Mouse (Mus musculus) MEL (cell line): ENCODE results near the gene Foxq1. TPM values are rescaled to one million over a fixed set of nuclear protein-coding genes. Genes with fewer than 3 reads are reported as not detected.

Source experiments
- DNase-seq: peaks from one replicate; pipeline ENCODE4 v3.0.0; 2011; ENCODE audit warnings: low read depth, low spot score
- H3K27ac ChIP-seq: 2 replicates; pipeline ENCODE4 v1.5.1; 2012; ENCODE audit warnings: low read depth, mild to moderate bottlenecking, control low read depth, low read length, moderate library complexity; ENCODE audit not compliant: control insufficient read depth
- H3K27me3 ChIP-seq, 2 experiments: fragments of 150-350 bp in 1 of 2; sonication (generic) in 1 of 2; 2 replicates each; pipeline ENCODE4 v1.6.1; 2012; ENCODE audit warnings: low read length in 2 of 2, mild to moderate bottlenecking in 2 of 2, improper control_type of control experiment in 1 of 2, moderate library complexity in 1 of 2; ENCODE audit not compliant: insufficient read depth in 2 of 2, control insufficient read depth in 1 of 2
- H3K36me3 ChIP-seq, 2 experiments: 2 replicates each; pipeline ENCODE4 v1.6.1; 2012 to 2014; ENCODE audit warnings: low read length in 2 of 2, improper control_type of control experiment in 1 of 2, inconsistent platforms in 1 of 2, mild to moderate bottlenecking in 1 of 2; ENCODE audit not compliant: insufficient read depth in 2 of 2, control insufficient read depth in 1 of 2
- H3K4me1 ChIP-seq, 2 experiments: fragments of 150-350 bp in 1 of 2; sonication (generic) in 1 of 2; 2 replicates each; pipeline ENCODE4 v1.6.1; 2012; ENCODE audit warnings: low read length in 2 of 2, improper control_type of control experiment in 1 of 2, mild to moderate bottlenecking in 1 of 2; ENCODE audit not compliant: insufficient read depth in 2 of 2, control insufficient read depth in 1 of 2
- H3K4me3 ChIP-seq, 2 experiments: fragments of 150-350 bp in 1 of 2; sonication (generic) in 1 of 2; 2 replicates each; pipeline ENCODE4 v1.5.1; 2012; ENCODE audit warnings: low read depth in 2 of 2, low read length in 2 of 2, mild to moderate bottlenecking in 2 of 2, moderate library complexity in 2 of 2, control low read depth in 1 of 2, improper control_type of control experiment in 1 of 2; ENCODE audit not compliant: control insufficient read depth in 1 of 2, insufficient read depth in 1 of 2
- H3K79me2 ChIP-seq: 2 replicates; pipeline ENCODE4 v1.6.1; 2012; ENCODE audit warnings: mild to moderate bottlenecking, low read length, moderate library complexity; ENCODE audit not compliant: control insufficient read depth, poor library complexity, insufficient read depth
- H3K9ac ChIP-seq: 2 replicates; pipeline ENCODE4 v1.6.1; 2012; ENCODE audit warnings: low read depth, mild to moderate bottlenecking, control low read depth, low read length, moderate library complexity; ENCODE audit not compliant: control insufficient read depth, poor library complexity, severe bottlenecking
- H3K9me3 ChIP-seq: fragments of 150-350 bp; sonication (generic); replicated peaks from 2 replicates; pipeline ENCODE4 v1.6.1; 2012; ENCODE audit warnings: mild to moderate bottlenecking, low read length, improper control_type of control experiment, moderate library complexity; ENCODE audit not compliant: insufficient read depth
- CHD2 ChIP-seq: IDR thresholded peaks from 2 replicates; pipeline ENCODE4 v1.6.1; 2011; ENCODE audit warnings: low read length, improper control_type of control experiment
- E2F4 ChIP-seq: IDR thresholded peaks from 2 replicates; pipeline ENCODE4 v1.6.1; 2011; ENCODE audit warnings: low read depth, low read length, improper control_type of control experiment, borderline replicate concordance
- EP300 ChIP-seq, 2 experiments: IDR thresholded peaks; 2 replicates each; pipeline ENCODE4 v1.6.1; 2011; ENCODE audit warnings: improper control_type of control experiment in 2 of 2, low read length in 2 of 2, low read depth in 1 of 2, mild to moderate bottlenecking in 1 of 2
- ETS1 ChIP-seq: IDR thresholded peaks from 2 replicates; pipeline ENCODE4 v1.6.1; 2012; ENCODE audit warnings: low read depth, mild to moderate bottlenecking, inconsistent platforms, low read length, improper control_type of control experiment, moderate library complexity
- GATA1 ChIP-seq: IDR thresholded peaks from 2 replicates; pipeline ENCODE4 v1.6.1; 2011; ENCODE audit warnings: low read depth, low read length, improper control_type of control experiment
- KAT2A ChIP-seq: conservative IDR thresholded peaks from 2 replicates; pipeline ENCODE4 v1.6.1; 2012; ENCODE audit warnings: low read depth, low read length, improper control_type of control experiment, inconsistent platforms
- MAX ChIP-seq: IDR thresholded peaks from 2 replicates; pipeline ENCODE4 v1.6.1; 2011; ENCODE audit warnings: low read length, improper control_type of control experiment
- MEF2A ChIP-seq: IDR thresholded peaks from 2 replicates; pipeline ENCODE4 v1.6.1; 2014; ENCODE audit warnings: low read depth, mild to moderate bottlenecking, inconsistent platforms, low read length, improper control_type of control experiment; ENCODE audit not compliant: poor library complexity, insufficient replicate concordance, severe bottlenecking; ENCODE audit errors: extremely low read depth
- MYC ChIP-seq: IDR thresholded peaks from 2 replicates; pipeline ENCODE4 v1.6.1; 2011; ENCODE audit warnings: low read depth, mild to moderate bottlenecking, low read length, improper control_type of control experiment, moderate library complexity
- NRF1 ChIP-seq: IDR thresholded peaks from 2 replicates; pipeline ENCODE4 v1.6.1; 2014; ENCODE audit warnings: low read depth, mild to moderate bottlenecking, inconsistent platforms, low read length, improper control_type of control experiment, moderate library complexity; ENCODE audit not compliant: poor library complexity, insufficient read depth, severe bottlenecking
- POLR2AphosphoS2 ChIP-seq: IDR thresholded peaks from 2 replicates; pipeline ENCODE4 v1.6.1; 2011; ENCODE audit warnings: low read length, improper control_type of control experiment
- POLR2AphosphoS5 ChIP-seq: IDR thresholded peaks from 2 replicates; pipeline ENCODE4 v1.6.1; 2012; ENCODE audit warnings: low read depth, borderline replicate concordance, mild to moderate bottlenecking, inconsistent platforms, low read length, moderate library complexity, mixed read lengths
- SIN3A ChIP-seq: IDR thresholded peaks from 2 replicates; pipeline ENCODE4 v1.6.1; 2012; ENCODE audit warnings: low read length, improper control_type of control experiment, inconsistent platforms
- TBP ChIP-seq: IDR thresholded peaks from 2 replicates; pipeline ENCODE4 v1.8.0; 2011; ENCODE audit warnings: low read depth, low read length, improper control_type of control experiment
- USF1 ChIP-seq: IDR thresholded peaks from 2 replicates; pipeline ENCODE4 v1.6.1; 2014; ENCODE audit warnings: low read depth, mild to moderate bottlenecking, inconsistent platforms, low read length, improper control_type of control experiment, moderate library complexity
- ZKSCAN1 ChIP-seq: IDR thresholded peaks from 2 replicates; pipeline ENCODE4 v1.6.1; 2012; ENCODE audit warnings: low read depth, mild to moderate bottlenecking, inconsistent platforms, low read length, improper control_type of control experiment, moderate library complexity
- ZNF384 ChIP-seq: IDR thresholded peaks from 2 replicates; pipeline ENCODE4 v1.6.1; 2012; ENCODE audit warnings: low read depth, mild to moderate bottlenecking, inconsistent platforms, low read length, improper control_type of control experiment
- polyA plus RNA-seq, 2 experiments: library from polyadenylated mRNA; stranded (reverse) in 1 of 2; unstranded in 1 of 2; fragments of >175 nt in 1 of 2; fragments of >200 nt in 1 of 2; gene quantifications; 2 replicates each; pipeline versions ENCODE4 v1.2.1 to v1.2.4; 2012; ENCODE audit warnings: low replicate concordance in 2 of 2, low read depth in 1 of 2; ENCODE audit not compliant: insufficient read length in 2 of 2, insufficient read depth in 1 of 2, missing spikeins in 1 of 2
- total RNA-seq: library from RNA; depleted of rRNA; stranded (reverse); fragments of 300-350 nt; gene quantifications from 2 replicates; pipeline ENCODE4 v1.2.3, GENCODE M21; 2012

Foxq1 gene
- total and polyA plus RNA-seq, 3 experiments: not detected

DNA sequence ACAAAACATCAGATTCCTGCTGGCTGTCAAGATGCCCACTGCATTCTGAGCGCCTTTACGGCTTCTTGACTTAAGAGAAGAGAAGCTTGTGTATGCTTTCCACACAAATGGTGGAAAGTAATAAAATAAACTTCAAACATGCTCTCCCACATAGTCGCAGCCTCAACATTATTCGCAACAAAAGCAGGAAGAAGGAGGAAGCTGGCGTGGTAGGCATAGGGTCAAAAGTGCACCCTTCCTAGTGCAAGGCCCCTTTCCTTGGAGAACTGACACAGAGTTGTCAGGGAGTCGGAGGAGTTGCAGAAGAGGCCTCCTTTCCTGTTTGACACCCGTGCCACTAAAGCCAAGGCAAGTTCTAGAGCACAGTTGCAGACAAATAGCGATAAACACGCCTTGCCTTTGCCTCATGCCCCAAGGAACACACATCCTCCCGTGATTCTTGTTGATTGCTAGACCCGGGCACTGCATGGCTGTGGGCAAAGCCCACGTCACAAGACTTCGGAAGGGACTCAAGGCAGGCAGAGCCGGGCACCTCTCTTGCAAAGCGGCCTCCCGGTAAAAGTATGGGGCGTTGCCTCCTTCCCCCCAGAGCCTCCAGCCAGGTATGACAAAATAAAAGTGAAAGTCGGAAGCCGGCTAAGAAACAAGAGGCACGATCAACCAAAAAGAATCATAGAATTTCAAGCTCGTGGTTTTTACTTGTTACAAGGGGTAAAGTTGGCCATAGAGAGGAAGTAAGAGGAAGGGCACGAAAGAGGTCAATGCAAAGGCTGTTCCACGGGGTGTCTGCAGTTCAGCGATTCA, 1.2 kb downstream of the Foxq1 start:
- Histone ChIP-seq H3K9me3 (no peaks in the 10 kb centered on the region), H3K79me2 (no peaks in the 10 kb centered on the region), H3K27ac (no peak overlapping the region), H3K9ac (no peak overlapping the region), H3K27me3 (no peaks in the 10 kb centered on the region), H3K36me3 (no peaks in the 10 kb centered on the region), H3K4me1 (no peaks in the 10 kb centered on the region), H3K4me3 (no peak overlapping the region)
- no peak for DNase-seq
- no peak for TF ChIP-seq ZNF384
- TF ChIP-seq MYC: no peak
- no peak for TF ChIP-seq EP300 (IDR thresholded peaks at IDR 0.05; ENCODE audit: low read depth in 1 of 2, low read length in 2 of 2)
- no peak for TF ChIP-seq POLR2AphosphoS2
- TF ChIP-seq POLR2AphosphoS5: no peak
- no peak for TF ChIP-seq KAT2A
- no peak for TF ChIP-seq NRF1
- TF ChIP-seq SIN3A: no peak
- no peak for TF ChIP-seq USF1
- TF ChIP-seq MEF2A: no peak
- no peak for TF ChIP-seq E2F4
- no peak for TF ChIP-seq MAX
- TF ChIP-seq ETS1: no peak
- no peak for TF ChIP-seq CHD2
- TF ChIP-seq GATA1: no peak
- no peak for TF ChIP-seq TBP
- no peak for TF ChIP-seq ZKSCAN1

DNA sequence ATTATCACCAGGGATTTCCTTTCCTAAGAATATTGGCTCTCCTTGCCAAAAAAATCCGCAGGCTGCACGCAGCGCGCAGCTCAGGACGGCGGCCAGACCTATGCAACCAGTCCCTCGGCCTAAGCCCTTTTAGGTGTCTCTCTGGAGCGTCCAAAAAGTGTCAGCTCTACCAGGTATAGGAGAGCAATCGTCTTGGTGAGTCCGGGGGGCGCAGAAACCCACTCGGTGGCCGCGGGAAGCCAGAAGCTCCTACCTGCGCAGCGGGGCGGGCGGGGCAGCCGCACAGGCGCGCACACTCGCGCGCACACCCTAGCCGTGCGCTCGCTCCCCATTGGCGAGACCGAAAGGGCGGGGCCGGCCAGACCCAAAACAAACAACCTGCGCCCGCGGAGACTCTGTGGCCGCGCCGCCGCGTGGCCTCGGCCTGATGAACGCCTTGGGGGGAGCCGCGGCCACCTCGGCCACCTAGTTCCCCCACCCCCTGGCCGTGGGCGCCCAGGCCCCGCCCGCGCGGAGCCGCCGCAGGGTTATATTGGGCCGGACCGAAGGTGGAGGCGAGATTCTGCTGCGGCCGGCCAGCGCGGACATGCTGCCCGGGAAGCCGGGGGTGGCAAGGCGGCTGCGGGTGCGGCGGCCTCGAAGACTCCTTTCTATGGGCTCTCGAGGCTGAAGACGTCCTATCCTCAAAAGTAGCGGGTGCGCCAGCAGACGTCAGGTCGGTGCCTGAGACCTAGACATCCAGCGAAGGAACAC, 2.0 kb downstream of the Foxq1 start:
- no peaks in the 10 kb centered on the region for H3K4me1 ChIP-seq
- H3K79me2 ChIP-seq: no peaks in the 10 kb centered on the region
- TF ChIP-seq POLR2AphosphoS5 (no peak), USF1 (no peak)
- H3K36me3 ChIP-seq: no peaks in the 10 kb centered on the region
- DNase-seq: no peak
- no peak overlapping the region for H3K27ac ChIP-seq
- no peaks in the 10 kb centered on the region for H3K9me3 ChIP-seq
- H3K9ac ChIP-seq: no peak overlapping the region
- no peaks in the 10 kb centered on the region for H3K27me3 ChIP-seq
- no peak overlapping the region for H3K4me3 ChIP-seq
